Mouse (Mus musculus) heart, embryonic 13.5 days (tissue): ENCODE measurements around the gene F2rl1. TPM values are rescaled to one million over a fixed set of nuclear protein-coding genes. Genes with fewer than 3 reads are reported as not detected.

ENCODE experiments used
- ATAC-seq: fragments of 200-750 bp; cut with Nextera tagmentation; 2 replicates; pipeline ENCODE4 v1.8.0; 2017; ENCODE audit warnings: moderate TSS enrichment; ENCODE audit not compliant: insufficient number of reproducible peaks, low FRiP score, low TSS enrichment; ENCODE audit errors: extremely low read depth
- H3K27ac ChIP-seq: fragments of 300-500 bp; sonication (generic); replicated peaks from 2 replicates; pipeline ENCODE4 v1.5.1; 2015; ENCODE audit warnings: moderate library complexity, mild to moderate bottlenecking, inconsistent platforms
- H3K27me3 ChIP-seq: fragments of 300-500 bp; sonication (generic); replicated peaks from 2 replicates; pipeline ENCODE4 v1.6.1; 2015; ENCODE audit warnings: mild to moderate bottlenecking, inconsistent platforms
- H3K36me3 ChIP-seq: fragments of 300-500 bp; sonication (generic); 2 replicates; pipeline ENCODE4 v1.6.1; 2015; ENCODE audit warnings: mild to moderate bottlenecking, inconsistent platforms
- H3K4me1 ChIP-seq: fragments of 300-500 bp; sonication (generic); 2 replicates; pipeline ENCODE4 v1.6.1; 2015; ENCODE audit warnings: inconsistent platforms
- H3K4me2 ChIP-seq: fragments of 300-500 bp; sonication (generic); 2 replicates; pipeline ENCODE4 v1.6.1; 2015; ENCODE audit warnings: inconsistent platforms, mild to moderate bottlenecking, moderate library complexity
- H3K4me3 ChIP-seq: fragments of 300-500 bp; sonication (generic); 2 replicates; pipeline ENCODE4 v1.5.1; 2015; ENCODE audit warnings: moderate library complexity, mild to moderate bottlenecking, inconsistent platforms
- H3K9ac ChIP-seq: fragments of 300-500 bp; sonication (generic); 2 replicates; pipeline ENCODE4 v1.6.1; 2015; ENCODE audit warnings: inconsistent platforms, mild to moderate bottlenecking, moderate library complexity
- H3K9me3 ChIP-seq: fragments of 300-500 bp; sonication (generic); 2 replicates; pipeline ENCODE4 v1.6.1; 2016; ENCODE audit warnings: inconsistent platforms
- WGBS: fragments of 180-500 bp; shearing (Covaris S2); methylation state at CpG from one replicate; pipeline ENCODE4 v1.1.7; 2015; ENCODE audit warnings: mixed read lengths; 5-methylcytosine and 5-hydroxymethylcytosine counted together
- polyA plus RNA-seq: library from polyadenylated mRNA; unstranded; fragments of >200 nt; fragmentation: Nextera tagmentation; extraction: Ambion mirVana; gene quantifications from 2 replicates; pipeline ENCODE4 v1.2.1, GENCODE M21; 2015

Gene F2rl1
- polyA plus RNA-seq, 1 experiment from 2014 or later = 0.27 TPM

DNA sequence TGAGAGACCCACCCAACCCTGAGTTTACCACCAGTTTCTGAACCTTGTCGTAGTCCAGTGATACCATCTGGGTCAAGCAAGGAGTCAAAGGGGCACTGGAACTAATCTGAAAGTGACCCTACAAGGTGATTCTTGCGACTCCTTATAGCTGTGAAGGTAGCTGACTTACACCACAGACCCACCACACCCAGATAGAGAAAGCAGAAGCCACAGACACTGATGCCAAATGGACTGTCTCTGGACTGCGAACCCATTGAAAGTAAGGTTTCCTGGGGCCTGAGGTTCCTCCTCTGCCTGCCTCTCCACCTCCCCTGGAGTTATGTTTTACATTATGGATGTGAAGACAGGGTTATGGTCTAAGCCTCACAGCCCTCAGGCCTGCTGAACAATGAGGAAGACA, 28.4 kb downstream of the F2rl1 start:
- no peaks in the 10 kb centered on the region for H3K36me3 ChIP-seq
- H3K4me1 ChIP-seq = peaks cover 23% of the 10 kb centered on the region
- 86% methylated on average over 3 of the region's 3 CpGs for WGBS
- no peaks in the 10 kb centered on the region for H3K9me3 ChIP-seq
- H3K4me3 ChIP-seq = no peak overlapping the region
- H3K27ac ChIP-seq = no peak overlapping the region
- no peak overlapping the region for H3K4me2 ChIP-seq
- ATAC-seq = no peak
- no peaks in the 10 kb centered on the region for H3K27me3 ChIP-seq
- no peak overlapping the region for H3K9ac ChIP-seq

DNA sequence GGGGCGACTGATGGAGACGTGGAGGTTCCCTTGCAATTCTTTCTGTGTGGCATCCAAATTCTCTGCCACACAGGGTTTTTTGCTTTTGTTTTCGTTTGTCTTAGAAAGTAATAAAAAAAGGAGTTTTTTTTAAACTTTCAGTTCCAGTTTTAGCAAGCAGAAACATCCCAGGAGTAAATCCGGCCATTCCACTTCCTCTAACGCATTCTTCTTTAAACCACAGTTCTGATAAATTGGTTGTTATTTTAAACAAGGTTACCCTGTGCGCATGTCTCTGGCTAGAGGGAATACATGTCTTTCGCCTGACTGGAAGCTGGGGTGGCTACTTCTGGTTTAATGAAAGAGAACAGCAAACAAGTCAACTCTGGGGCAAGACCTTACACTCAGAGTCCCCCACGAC, 30.2 kb downstream of the F2rl1 start:
- Histone ChIP-seq H3K9me3 (no peaks in the 10 kb centered on the region), H3K4me2 (no peak overlapping the region), H3K27me3 (no peaks in the 10 kb centered on the region), H3K27ac (0 out of 2 replicates have a peak overlapping the region, but pooled peaks have one; percentile 3), H3K4me1 (peaks cover 23% of the 10 kb centered on the region), H3K36me3 (no peaks in the 10 kb centered on the region), H3K4me3 (no peak overlapping the region), H3K9ac (0 out of 2 replicates have a peak overlapping the region, but pooled peaks have one; percentile 25)
- whole genome bisulfite sequencing = 58% methylated on average over 8 of the region's 8 CpGs
- ATAC-seq = no peak

DNA sequence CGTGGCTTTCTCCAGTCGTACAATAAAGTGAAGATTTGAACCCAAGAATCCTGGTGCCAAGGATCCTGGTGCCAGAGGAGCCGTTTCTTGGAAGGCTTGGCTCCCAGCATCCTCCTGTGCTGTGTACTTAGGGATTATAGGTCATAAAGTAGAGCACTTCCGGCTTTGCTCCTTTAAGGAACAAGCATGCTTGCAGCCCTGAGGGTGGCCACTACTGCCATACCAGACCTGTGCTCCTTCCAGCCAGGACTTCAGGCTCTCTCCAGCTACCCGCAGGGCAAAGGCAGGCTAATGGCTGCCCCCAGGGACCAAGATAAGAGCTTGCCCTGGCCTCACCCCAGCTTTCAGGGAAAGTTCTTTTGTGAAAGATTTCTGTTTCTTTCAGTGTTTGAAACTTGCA, 31.7 kb downstream of the F2rl1 start:
- no peak overlapping the region; the same call in 1 of the 2 replicates for H3K27ac ChIP-seq
- no peaks in the 10 kb centered on the region for H3K36me3 ChIP-seq
- H3K4me3 ChIP-seq = no peak overlapping the region
- no peaks in the 10 kb centered on the region for H3K9me3 ChIP-seq
- WGBS = 56% methylated on average over 5 of the region's 5 CpGs
- no peak overlapping the region for H3K4me2 ChIP-seq
- no peaks in the 10 kb centered on the region for H3K27me3 ChIP-seq
- H3K4me1 ChIP-seq = peaks cover 28% of the 10 kb centered on the region
- no peak overlapping the region for H3K9ac ChIP-seq
- ATAC-seq = no peak

DNA sequence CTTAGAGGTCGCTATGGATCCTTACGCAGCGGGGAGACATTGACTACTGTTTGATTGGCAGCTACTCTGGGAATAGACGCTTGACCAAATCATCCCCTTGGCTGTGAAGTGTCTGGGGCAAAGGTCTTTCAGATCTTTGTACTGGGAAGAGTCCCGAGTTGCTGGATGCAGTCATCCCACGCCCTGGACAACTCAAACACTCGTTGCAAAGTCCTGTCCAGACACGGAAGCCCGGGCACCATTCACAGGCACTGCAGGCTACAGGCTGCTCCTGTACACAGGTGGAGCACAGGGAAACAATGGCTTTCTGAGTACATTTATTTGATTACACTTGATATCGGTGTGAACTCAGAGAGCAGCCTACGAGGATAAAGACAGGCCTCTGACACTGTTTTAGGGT, 33.7 kb downstream of the F2rl1 start:
- H3K4me1 ChIP-seq = peaks cover 28% of the 10 kb centered on the region
- no peak overlapping the region for H3K4me2 ChIP-seq
- H3K27me3 ChIP-seq = no peaks in the 10 kb centered on the region
- no peak overlapping the region for H3K4me3 ChIP-seq
- H3K9ac ChIP-seq = no peak overlapping the region
- 58% methylated on average over 11 of the region's 11 CpGs for WGBS
- no peak for ATAC-seq
- no peaks in the 10 kb centered on the region for H3K9me3 ChIP-seq
- H3K36me3 ChIP-seq = no peaks in the 10 kb centered on the region
- no peak overlapping the region for H3K27ac ChIP-seq

DNA sequence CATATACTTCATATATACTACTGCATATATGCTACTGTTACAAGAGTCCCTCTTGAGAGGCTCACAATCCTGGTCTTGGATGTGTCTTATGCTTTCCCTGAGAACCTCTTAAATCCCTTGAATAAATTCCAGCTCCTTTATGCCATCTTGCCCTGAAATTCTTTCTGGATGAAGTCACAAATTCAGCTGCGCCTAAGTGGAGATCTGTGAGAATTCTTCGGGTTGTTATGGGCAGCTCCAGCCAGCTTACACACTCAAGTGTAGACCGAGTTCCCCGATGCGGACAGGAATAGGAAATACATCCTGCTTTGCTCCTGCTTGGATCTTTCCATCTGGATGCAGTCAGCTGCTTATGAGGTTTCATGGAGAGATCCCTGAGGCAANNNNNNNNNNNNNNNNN, 40.4 kb downstream of the F2rl1 start:
- ATAC-seq = no peak
- Histone ChIP-seq H3K9ac (no peak overlapping the region), H3K9me3 (no peaks in the 10 kb centered on the region), H3K4me3 (no peak overlapping the region), H3K27me3 (peaks cover 12% of the 10 kb centered on the region), H3K4me1 (peaks cover 17% of the 10 kb centered on the region), H3K4me2 (no peak overlapping the region), H3K36me3 (no peaks in the 10 kb centered on the region), H3K27ac (peak overlapping the region; percentile 21; the same call in 1 of the 2 replicates)
- 20% methylated on average over 5 of the region's 5 CpGs for WGBS

DNA sequence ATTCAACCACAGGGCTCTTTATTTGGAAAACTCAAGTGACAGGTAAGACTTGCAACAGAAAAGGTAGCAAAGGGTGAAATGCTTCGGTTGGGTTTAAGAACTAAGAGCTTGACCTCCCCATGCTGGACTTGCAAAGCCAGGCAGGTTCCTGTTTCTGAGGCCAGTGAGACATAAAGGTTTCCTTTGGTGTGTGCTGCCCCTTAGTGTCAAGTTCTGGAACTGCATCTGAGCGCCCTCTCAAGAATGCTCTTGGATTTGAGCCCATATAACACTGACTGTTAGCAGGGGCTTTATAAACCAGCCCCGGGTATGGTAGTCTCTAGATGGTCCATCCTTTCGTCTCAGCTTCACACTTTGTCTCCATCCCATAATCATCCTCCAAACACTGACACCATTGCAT, 43.6 kb downstream of the F2rl1 start:
- ATAC-seq = no peak
- Histone ChIP-seq H3K27me3 (peaks cover 17% of the 10 kb centered on the region), H3K4me1 (peaks cover 11% of the 10 kb centered on the region; the same call in 1 of the 2 replicates), H3K27ac (no peak overlapping the region), H3K4me3 (no peak overlapping the region), H3K4me2 (no peak overlapping the region), H3K9me3 (no peaks in the 10 kb centered on the region), H3K9ac (no peak overlapping the region), H3K36me3 (no peaks in the 10 kb centered on the region)
- WGBS = 14% methylated on average over 4 of the region's 4 CpGs

DNA sequence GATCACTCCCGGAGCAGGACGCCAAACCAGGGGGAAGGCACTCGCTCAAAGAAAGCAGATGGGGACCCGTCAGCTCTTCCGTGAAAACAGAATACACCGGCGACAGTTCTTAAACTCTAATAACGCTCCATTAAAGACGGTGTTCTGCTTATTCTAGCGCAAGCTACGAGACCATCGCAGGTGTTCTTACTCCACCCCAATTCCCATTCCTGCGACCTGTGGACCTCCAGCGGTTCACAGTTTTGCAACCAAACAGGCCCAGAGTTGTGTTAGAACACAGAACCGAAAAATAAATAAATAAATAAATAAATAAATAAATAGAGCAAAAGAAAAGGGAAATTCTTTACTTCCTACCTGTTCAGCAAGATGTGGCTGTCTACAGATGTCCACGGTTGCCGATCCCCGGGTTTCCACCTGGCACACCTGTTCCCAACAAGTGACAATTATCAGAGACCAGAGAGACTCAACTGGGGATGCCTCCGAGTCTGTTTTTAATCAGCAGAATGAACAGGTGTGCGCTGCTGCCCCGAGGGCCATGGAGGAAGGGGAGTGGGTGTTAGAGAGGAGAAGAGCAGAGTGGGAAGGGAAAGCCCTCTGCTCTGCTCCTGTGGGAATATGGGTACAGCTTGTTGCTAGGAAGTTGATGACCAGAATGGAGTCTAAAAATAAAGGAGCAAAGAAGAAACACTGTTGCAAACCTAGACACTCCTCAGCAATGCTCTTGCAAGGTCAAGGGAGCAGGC, 46.2 kb downstream of the F2rl1 start, which contains the start of gene S100z:
Gene S100z, minus strand, starts transcription at position 51 of the 743 bp plus-strand sequence.
- no peaks in the 10 kb centered on the region for H3K9me3 ChIP-seq
- H3K4me3 ChIP-seq = no peak within 1 kb of the TSS
- peaks cover 17% of the 10 kb centered on the region for H3K27me3 ChIP-seq
- no peaks in the 10 kb centered on the region for H3K36me3 ChIP-seq
- no peak within 1 kb of the TSS for H3K4me2 ChIP-seq
- H3K27ac ChIP-seq = no peak within 1 kb of the TSS
- no peak within 1 kb of the TSS for H3K9ac ChIP-seq
- WGBS = 79% methylated on average over 21 of the region's 21 CpGs
- no peak for ATAC-seq
- peaks cover 15% of the 10 kb centered on the region for H3K4me1 ChIP-seq

DNA sequence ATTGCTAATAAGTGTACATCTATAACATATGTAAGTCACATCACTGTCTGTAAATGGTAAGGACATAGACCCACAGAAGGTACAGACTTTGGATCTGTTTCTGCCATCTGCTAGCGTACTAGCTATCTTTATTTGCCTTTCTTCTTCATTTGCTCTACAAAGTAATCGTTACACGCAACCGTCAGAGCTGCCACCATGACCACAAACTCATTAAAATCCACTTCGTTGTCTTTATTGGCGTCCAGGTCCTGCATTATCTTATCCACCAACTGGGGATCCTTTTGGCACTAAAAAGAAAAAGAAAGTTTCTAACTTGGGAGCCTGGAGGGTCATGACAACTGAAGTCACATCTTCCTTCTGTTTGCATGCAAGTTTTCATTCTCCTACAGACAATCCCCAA, 47.9 kb downstream of the F2rl1 start:
- no peak overlapping the region for H3K9ac ChIP-seq
- 71% methylated on average over 6 of the region's 6 CpGs for WGBS
- no peaks in the 10 kb centered on the region for H3K36me3 ChIP-seq
- H3K27me3 ChIP-seq = peaks cover 17% of the 10 kb centered on the region
- ATAC-seq = no peak
- H3K4me1 ChIP-seq = peaks cover 15% of the 10 kb centered on the region
- no peak overlapping the region for H3K4me2 ChIP-seq
- no peaks in the 10 kb centered on the region for H3K9me3 ChIP-seq
- no peak overlapping the region for H3K4me3 ChIP-seq
- H3K27ac ChIP-seq = no peak overlapping the region

DNA sequence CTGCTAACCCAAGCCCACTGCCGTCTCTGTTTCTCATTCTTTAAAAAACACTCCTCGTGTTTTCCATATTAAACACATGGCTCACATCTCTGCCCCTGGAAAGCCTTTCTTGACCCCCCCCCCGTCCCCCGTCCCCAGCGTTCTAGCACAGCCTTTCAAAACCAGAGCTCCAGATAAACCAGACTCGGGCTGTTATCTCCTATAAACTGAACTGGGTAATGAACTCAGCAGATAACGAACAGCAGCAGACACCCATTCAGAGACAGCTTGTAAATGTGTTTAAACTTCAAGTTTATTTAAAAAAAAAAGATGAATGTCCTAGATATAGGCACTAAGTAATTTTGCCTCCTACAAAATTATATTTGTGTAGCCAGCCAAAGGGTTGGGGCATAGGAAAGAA, 49.9 kb downstream of the F2rl1 start:
- 11% methylated on average over 7 of the region's 7 CpGs for WGBS

DNA sequence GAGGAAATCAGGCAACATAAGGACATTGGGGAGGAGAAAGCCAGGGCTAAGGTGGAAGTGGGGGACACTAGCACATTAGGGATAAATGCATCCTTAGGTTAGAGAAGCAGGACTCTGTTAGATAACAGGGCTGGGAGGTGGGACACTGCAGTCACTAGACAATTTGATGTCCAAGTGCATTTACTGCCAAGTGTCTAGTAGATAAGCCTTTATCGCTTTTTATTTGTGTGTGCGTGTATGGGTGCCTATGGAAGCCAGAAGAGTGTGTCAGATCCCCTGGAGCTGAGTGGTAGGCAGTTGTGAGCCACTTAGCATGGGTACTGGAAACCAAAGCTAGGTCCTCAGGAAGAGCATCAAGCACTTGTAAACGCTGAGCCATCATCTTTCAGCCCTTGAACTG, 50.7 kb downstream of the F2rl1 start:
- ATAC-seq = no peak
- WGBS = 65% methylated on average over 3 of the region's 3 CpGs
- Histone ChIP-seq H3K4me2 (no peak overlapping the region), H3K27me3 (peaks cover 1% of the 10 kb centered on the region; the same call in 1 of the 2 replicates), H3K4me3 (no peak overlapping the region), H3K27ac (peak overlapping the region; percentile 39; the same call in 1 of the 2 replicates), H3K4me1 (peaks cover 15% of the 10 kb centered on the region), H3K9me3 (no peaks in the 10 kb centered on the region), H3K9ac (no peak overlapping the region), H3K36me3 (no peaks in the 10 kb centered on the region)

More for the DNA sequence above, 49.9 kb downstream of the F2rl1 start:
- Histone ChIP-seq H3K4me1 (peaks cover 15% of the 10 kb centered on the region), H3K4me3 (no peak overlapping the region), H3K36me3 (no peaks in the 10 kb centered on the region), H3K9ac (no peak overlapping the region), H3K4me2 (no peak overlapping the region), H3K9me3 (no peaks in the 10 kb centered on the region), H3K27me3 (peaks cover 10% of the 10 kb centered on the region), H3K27ac (no peak overlapping the region)
- ATAC-seq = no peak

DNA sequence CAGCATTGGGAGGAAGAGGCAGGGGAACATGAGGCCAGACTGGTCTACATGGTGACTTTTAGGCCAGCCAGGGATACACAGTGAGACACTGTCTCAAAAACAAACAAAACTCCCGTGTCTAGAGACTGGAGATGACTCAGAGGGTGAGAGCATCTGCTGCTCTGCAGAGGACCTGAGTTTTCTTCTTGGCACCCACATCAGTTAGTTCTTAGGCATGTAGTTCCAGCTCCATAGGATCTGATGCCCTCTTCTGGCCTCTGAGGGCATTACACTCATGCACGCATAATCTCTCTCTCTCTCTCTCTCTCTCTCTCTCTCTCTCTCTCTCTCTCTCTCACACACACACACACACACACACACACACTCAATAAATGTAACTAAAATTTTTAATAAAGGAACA, 54.1 kb downstream of the F2rl1 start:
- H3K4me2 ChIP-seq = no peak overlapping the region
- H3K27ac ChIP-seq = no peak overlapping the region
- H3K4me1 ChIP-seq = peaks cover 15% of the 10 kb centered on the region
- H3K27me3 ChIP-seq = no peaks in the 10 kb centered on the region
- no peak overlapping the region for H3K9ac ChIP-seq
- 65% methylated on average over 2 of the region's 2 CpGs for WGBS
- H3K9me3 ChIP-seq = no peaks in the 10 kb centered on the region
- no peak for ATAC-seq
- no peak overlapping the region for H3K4me3 ChIP-seq
- no peaks in the 10 kb centered on the region for H3K36me3 ChIP-seq
